Mouse (Mus musculus) Patski (cell line): Measurements from ENCODE around the gene 2010111I01Rik. TPM values are rescaled to one million over a fixed set of nuclear protein-coding genes. Genes with fewer than 3 reads are reported as not detected.
A peak's percentile ranks its signal among the peaks of the same experiment; 100 is the strongest.
"Not testable (repeated sequence)": the region's sequence is repeated elsewhere in the genome, so short reads cannot be mapped to it uniquely, and the experiment has no call there.

Experiments
- ATAC-seq: fragments of 100-300 bp; one replicate; pipeline ENCODE4 v1.8.0; 2021
- CTCF ChIA-PET: fragments of 350-600 bp; sonication (Branson Sonifier 250); formaldehyde crosslinking; loops from one replicate; lab custom pipeline; 2022; ENCODE audit warnings: inconsistent platforms; lab: Charles Lee
- POLR2A ChIA-PET: fragments of 350-600 bp; sonication (Branson Sonifier 250); formaldehyde crosslinking; loops from one replicate; lab custom pipeline; 2022; ENCODE audit warnings: antibody characterized with exemption, inconsistent platforms; lab: Charles Lee
- DNase-seq: peaks from one replicate; pipeline ENCODE4 v3.0.0-alpha.2; 2011; ENCODE audit warnings: low read depth, low spot score
- H3K27me3 ChIP-seq: fragments of 371-371 bp; one replicate; pipeline ENCODE4 v1.5.1; 2021
- CTCF ChIP-seq: fragments of 100-300 bp; IDR thresholded peaks from one replicate; pipeline ENCODE4 v1.5.1; 2021
- in situ Hi-C: fragments of 300-500 bp; cut with MboI; formaldehyde crosslinking; loops from 3 replicates; pipeline ENCODE4 v1.11.1; 2018; ENCODE audit warnings: low pct_unique_long_range_greater_than_20kb, mixed read lengths
- polyA plus RNA-seq: library from polyadenylated mRNA; unstranded; gene quantifications from one replicate; pipeline ENCODE4 v1.2.3, GENCODE M21; 2021

The 2010111I01Rik gene
- polyA plus RNA-seq, 1 experiment from 2014 or later, result 98.5 TPM

DNA sequence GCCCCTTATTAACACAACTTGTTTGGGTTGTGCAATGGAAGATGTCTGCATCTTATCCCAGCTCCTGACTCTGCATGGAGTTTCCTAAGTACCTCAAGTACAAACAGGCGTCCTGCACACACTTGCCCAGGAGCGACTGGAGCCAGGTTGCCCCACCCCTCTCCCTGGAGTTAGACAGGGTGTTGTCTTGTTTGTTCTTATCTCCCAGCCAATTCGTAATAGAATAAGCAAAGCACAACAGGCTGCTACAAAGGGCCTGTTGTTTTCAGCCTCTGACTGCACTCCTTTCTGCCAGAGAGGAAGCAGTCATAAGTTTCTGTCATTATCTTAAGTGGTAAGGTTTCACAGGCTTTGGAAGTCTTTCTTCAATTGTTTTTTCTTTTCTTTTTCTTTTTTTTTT lies 107.7 kb downstream of the 2010111I01Rik start:
- CTCF ChIA-PET, result interaction anchor here (1.0 to 1.6 kb wide), 2 partner anchors 25 to 38 kb away, joined by 3 to 5 read pairs; no protein-coding TSS in a partner anchor
- no peak for TF ChIP-seq CTCF
- ATAC-seq (no peak), DNase-seq (no peak)
- in situ Hi-C loops, result no loop called here
- POLR2A ChIA-PET, result no interaction called here
- no peaks in the 10 kb centered on the region for H3K27me3 ChIP-seq

DNA sequence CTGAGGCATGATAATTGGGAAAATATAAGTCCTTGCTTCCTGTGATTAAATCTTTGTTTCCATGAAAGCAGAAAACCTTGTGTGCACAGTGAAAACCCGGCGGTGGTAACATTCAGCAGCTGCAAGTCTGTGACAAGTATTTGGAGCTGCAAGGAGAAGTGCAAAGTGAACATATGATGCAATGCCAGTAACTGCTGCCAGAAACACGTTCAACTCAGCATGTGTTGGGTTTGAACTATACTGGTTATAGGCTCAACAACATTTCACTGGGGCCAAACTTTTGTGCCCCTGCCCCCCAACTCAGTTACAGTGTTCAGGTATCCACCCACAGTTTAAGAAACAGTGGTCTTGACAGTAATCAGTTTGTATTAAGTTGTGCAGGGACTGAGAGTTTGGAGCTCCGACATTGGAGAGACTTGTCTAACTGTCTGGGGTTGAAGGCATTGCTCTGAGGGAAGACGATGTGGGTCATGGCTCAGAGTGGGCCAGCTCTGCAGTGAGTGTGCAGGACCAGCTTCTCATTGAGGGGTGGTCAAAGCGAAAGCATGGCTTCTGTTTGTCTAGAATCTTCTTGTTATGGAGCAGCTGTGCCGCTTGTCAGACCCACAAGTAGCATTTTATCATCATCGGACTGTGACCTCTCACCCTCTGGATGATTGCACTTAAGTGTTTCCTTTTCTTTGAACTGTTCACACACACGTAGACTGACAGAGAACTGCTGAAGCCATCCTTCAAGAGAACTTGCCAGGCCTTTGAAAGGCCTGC lies 109.4 kb downstream of the 2010111I01Rik start:
- no peaks in the 10 kb centered on the region for H3K27me3 ChIP-seq
- no peak for TF ChIP-seq CTCF
- ChIA-PET POLR2A (no interaction called here), CTCF (interaction anchor here (1.3 to 1.6 kb wide), 2 partner anchors 27 to 40 kb away, joined by 4 to 5 read pairs; no protein-coding TSS in a partner anchor)
- in situ Hi-C loops, result no loop called here
- DNase-seq, result no peak
- ATAC-seq, result no peak

DNA sequence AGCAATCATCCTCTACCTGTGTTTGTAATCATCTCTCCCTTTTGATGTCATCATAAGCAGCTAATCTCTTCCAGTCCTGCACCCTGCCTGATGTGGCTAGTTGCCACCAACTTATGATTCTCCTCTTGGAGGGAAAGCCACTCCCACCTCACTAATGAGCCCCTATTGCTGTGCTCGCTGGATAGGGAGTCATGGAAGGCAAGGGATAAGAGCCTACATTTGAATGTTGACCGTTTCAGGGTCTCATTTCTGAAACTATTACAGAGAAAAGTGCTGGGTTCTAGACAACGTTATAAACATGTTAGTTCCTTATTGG lies 109.9 kb downstream of the 2010111I01Rik start:
- CTCF ChIA-PET, result interaction anchor here (1.3 kb wide), 1 partner anchor 40 kb away, joined by 4 read pairs; no protein-coding TSS in a partner anchor
- no peak for ATAC-seq
- no peak for TF ChIP-seq CTCF
- H3K27me3 ChIP-seq, result no peaks in the 10 kb centered on the region
- DNase-seq, result no peak
- POLR2A ChIA-PET, result no interaction called here
- in situ Hi-C loops, result no loop called here

DNA sequence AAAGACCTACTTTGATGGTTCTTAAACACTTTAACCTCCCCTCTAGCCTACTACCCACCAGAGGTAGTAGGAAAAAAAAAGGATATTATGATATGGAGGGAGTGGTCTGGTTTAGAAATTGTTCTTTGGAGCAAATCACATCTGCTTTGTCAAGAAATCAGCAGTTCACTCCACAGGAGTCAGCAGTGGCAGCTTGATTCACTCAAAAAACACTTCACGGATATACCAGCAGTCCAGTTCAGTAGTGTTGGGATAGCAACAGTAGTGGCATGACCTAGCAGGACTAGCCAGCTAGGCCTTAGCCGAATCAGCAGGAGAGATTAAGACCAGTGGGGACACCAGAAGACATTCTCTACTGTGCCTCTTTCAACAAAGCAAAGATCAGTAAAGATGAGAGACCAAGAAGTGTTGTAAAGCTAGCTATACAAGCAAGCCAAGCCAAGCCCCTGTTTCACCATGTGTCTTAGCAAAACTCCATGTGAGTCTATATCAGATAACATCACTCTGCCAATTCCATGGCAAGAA lies 110.7 kb downstream of the 2010111I01Rik start:
- no peaks in the 10 kb centered on the region for H3K27me3 ChIP-seq
- CTCF ChIA-PET, result interaction anchor here (1.3 kb wide), 1 partner anchor 39 kb away, joined by 4 read pairs; no protein-coding TSS in a partner anchor
- POLR2A ChIA-PET, result no interaction called here
- ATAC-seq, result no peak
- TF ChIP-seq CTCF, result no peak
- in situ Hi-C loops, result no loop called here
- DNase-seq, result no peak

DNA sequence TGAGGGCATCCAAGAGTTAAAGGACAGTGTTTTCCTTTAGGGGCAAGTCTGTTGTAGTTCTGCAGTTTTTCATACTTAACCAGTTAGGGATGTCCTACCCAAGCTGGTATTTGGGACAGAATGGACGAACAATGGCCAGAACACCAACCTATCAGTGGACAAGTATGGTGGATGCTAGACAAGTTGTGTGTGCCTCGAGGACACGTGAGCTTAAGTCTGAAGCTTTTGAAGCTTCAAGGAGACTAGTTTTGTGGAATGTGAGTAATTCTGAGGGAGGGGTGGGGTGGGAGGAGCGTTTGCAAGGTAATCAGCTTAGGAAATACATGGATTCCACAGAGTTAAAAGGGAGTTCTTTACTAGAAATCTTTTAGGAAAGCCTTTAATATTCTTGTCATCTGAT lies 115.5 kb downstream of the 2010111I01Rik start:
- DNase-seq, result no peak
- peak; percentile 47 for ATAC-seq
- TF ChIP-seq CTCF, result no peak
- in situ Hi-C loops, result no loop called here
- CTCF ChIA-PET, result interaction anchor here (1.0 to 1.2 kb wide), 2 partner anchors 32 to 151 kb away, joined by 3 read pairs; no protein-coding TSS in a partner anchor
- POLR2A ChIA-PET, result interaction anchor here (1.1 kb wide), 1 partner anchor 8 kb away, joined by 3 read pairs; no protein-coding TSS in a partner anchor
- H3K27me3 ChIP-seq, result no peaks in the 10 kb centered on the region

DNA sequence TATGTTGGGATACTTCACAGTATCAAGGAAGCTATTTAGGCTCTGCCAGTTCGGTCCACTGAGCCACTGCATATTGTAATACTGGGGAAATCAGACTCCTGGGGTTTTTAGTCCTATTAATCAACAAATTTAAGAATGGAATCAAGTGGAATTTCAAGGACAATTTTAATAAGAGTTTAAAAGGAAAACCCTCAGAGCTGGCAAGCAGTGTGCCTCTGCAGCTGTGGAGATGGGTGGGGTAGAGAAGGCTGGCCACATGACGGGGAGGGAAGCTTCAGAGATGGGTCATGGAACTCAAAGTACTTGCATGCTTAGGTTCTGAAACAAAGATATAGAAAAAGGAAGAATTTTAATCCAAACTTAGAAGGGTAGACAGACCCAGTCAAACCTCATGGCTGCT lies 116.1 kb downstream of the 2010111I01Rik start:
- ChIA-PET CTCF (interaction anchor here (1.0 to 1.2 kb wide), 2 partner anchors 32 to 151 kb away, joined by 3 read pairs; no protein-coding TSS in a partner anchor), POLR2A (interaction anchor here (1.0 kb wide), 1 partner anchor 165 kb away, joined by 3 read pairs; no protein-coding TSS in a partner anchor)
- in situ Hi-C loops, result no loop called here
- DNase-seq (no peak), ATAC-seq (no peak)
- TF ChIP-seq CTCF, result no peak
- H3K27me3 ChIP-seq, result no peaks in the 10 kb centered on the region

DNA sequence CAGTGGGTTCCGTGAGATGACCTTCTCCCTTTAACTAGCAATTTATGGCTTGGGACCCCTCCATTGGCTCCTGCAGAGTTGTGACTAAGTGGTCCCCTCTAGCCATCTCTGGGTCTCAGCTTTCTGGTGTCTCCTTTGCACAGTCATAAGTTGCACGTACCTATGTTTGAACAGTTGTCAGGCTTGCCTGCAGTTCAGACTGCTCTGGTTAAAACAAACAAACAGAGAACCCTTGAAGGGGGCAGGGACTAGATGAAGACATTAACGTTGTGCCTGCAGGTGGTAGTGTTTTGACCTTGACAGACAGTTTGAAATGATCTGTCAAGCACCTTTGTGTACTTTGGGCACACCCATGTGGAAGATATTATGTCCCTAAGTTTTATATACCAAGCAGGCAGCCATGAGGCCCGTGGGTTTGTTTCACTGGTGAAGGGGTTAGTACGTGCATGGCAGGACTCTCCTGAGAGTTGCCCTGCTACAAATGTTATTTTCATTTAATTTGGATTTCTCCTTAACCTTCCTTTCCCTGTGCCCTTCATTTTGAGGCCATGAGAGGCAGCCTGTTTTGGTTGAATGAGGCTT lies 118.0 kb downstream of the 2010111I01Rik start:
- ATAC-seq (no peak), DNase-seq (no peak)
- ChIA-PET POLR2A (no interaction called here), CTCF (interaction anchor here (0.9 kb wide), 1 partner anchor 11 kb away, joined by 3 read pairs; no protein-coding TSS in a partner anchor)
- TF ChIP-seq CTCF, result no peak
- no peaks in the 10 kb centered on the region for H3K27me3 ChIP-seq
- in situ Hi-C loops, result no loop called here

DNA sequence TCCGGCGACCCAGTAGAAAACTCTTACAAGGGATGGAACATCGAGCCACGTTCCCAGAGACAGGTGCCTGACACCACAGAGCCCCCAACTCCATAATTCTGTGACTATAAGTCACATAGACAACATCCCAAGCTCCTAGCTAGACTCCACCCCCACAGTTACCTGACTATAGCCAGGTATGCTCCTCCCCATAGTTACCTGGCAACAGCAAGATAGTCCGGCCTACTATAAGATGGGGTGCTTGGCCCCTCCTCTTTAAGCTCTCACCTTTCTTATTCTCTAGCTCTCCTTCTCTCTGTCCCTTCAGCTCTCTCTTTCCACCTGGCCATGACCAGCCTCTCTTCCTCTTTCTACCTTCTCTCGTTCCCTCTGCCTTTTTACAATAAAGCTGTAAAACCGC lies 118.4 kb downstream of the 2010111I01Rik start:
- H3K27me3 ChIP-seq, ATAC-seq, in situ Hi-C loops, POLR2A ChIA-PET, DNase-seq: not testable (repeated sequence)
- CTCF ChIA-PET, result interaction anchor here (0.9 kb wide), 1 partner anchor 11 kb away, joined by 3 read pairs; no protein-coding TSS in a partner anchor

DNA sequence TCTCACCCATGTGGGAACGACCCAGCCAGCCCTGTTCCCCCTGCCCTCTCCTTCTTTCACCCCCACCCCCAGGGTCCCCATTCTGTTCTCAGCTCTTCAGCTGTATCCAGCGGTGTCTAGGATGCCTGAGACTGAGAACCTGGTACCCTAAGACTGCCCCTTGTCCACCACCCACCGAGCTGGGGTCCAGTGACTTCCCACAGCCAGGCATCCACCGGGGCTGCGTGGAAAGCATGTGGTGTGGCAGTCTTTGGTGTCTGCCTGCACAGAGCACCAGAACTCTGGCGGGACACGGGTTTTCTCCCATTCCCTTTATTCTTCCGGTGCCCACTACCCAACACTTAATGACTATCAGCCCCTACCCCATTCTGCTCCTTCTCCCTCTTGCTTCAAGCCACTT lies 119.0 kb downstream of the 2010111I01Rik start:
- ATAC-seq, result no peak
- in situ Hi-C loops, result no loop called here
- DNase-seq, result no peak
- H3K27me3 ChIP-seq, result no peaks in the 10 kb centered on the region
- POLR2A ChIA-PET, result interaction anchor here (0.7 kb wide), 1 partner anchor 121 kb away, joined by 3 read pairs; no protein-coding TSS in a partner anchor
- CTCF ChIA-PET, result interaction anchor here (0.9 kb wide), 1 partner anchor 10 kb away, joined by 3 read pairs; no protein-coding TSS in a partner anchor
- no peak for TF ChIP-seq CTCF

DNA sequence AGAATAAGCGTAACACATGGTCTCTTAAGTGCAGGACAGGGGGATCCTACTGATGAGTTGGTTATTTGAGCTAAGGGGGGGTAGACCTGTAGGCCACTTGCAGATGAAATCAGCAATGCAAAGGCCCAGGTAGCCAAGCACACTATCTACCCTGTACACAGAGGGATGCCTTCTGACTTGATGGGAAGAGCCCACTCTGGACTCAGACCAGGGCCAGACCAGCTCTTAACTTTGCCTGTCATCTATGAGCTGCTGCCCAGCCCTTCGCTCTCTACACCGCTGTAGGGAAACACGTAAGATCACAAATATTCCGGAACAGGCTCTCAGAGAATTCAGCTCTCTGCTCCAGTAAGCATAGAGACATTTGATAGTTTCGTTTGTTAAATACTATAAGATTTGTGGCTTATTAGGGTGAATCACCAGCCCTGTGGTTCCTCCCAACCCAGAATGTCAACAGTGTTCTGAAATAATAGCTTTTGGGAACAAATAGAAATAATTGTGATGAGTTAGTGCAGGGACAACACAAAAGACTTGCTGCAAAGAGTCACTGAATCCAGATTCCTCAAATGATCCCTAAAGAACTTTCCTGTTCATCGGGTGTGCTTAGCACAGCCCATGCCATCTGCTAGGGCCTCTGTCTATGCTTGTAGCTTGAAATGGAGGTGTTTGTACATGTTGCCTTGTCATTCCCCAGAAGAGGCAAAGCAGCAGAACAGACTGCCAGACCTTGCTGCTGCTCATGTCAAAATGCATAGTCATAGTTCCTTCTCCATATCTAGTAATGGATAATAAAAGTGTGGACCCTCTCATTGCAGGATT lies 123.4 kb downstream of the 2010111I01Rik start:
- ATAC-seq, result peak; percentile 96
- POLR2A ChIA-PET, result interaction anchor here (1.3 kb wide), 1 partner anchor 9 kb away, joined by 3 read pairs; no protein-coding TSS in a partner anchor
- peak; percentile 62 for DNase-seq
- in situ Hi-C loops, result no loop called here
- H3K27me3 ChIP-seq, result no peaks in the 10 kb centered on the region
- CTCF ChIA-PET, result interaction anchor here (1.1 kb wide), 1 partner anchor 20 kb away, joined by 3 read pairs; no protein-coding TSS in a partner anchor
- no peak for TF ChIP-seq CTCF
